Mouse (Mus musculus) left cerebral cortex, adult 9 months (tissue): ENCODE measurements around the gene Rhpn2.
"Not testable (repeated sequence)": the region's sequence is repeated elsewhere in the genome, so short reads cannot be mapped to it uniquely, and the experiment has no call there.

Experiments
- DNase-seq, 2 experiments: peaks; one replicate each; pipeline ENCODE4 v3.0.0; 2022; ENCODE audit warnings: low spot score in 2 of 2

Rhpn2 gene

DNA sequence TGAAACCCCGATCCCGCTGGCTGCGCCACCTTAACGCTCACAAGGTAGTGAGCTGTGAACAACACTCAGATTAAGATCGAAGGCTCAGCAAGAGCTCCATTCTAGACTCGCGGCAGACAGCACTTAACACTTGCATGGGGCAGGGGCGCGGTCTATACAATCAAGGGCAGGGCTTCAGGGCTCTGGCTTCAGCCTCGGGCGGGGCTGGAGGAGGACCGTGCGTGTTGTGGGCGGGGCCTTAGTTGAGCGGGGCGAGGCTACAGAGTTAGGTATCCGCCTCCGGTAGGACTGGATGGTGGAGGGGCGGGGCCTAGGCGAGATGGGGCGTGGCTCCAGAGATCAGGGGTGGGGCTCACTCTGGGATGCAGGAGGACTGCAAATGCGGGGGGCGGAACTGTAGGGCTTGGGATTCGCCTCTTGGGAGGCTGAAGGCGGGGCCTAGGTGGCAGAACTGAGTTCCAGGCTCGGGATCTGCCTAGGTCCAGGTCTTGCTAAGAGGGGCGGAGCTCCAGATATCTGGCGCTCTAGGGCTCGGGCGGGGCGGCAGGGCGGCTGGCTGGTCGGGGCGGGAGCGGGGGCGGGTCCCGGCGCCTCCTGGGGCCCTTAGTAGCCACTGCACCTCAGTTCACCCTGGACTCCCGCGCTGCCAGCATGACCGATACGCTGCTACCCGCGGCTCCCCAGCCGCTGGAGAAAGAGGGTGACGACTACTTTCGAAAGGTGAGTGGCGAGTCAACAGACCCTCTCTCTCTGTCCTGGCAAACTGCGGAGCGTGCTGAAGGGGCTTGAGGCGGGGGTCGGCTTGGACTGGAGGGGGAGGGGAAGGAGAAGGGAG, at the start of gene Rhpn2:
Gene Rhpn2, plus strand, starts transcription at position 479 of the 835 bp plus-strand sequence.
- peak; percentile 98 to 99 for DNase-seq

GRCm38 (mm10) chr7:35293464-35293863, 40.5 kb upstream of the Rhpn2 start:
- no peak for DNase-seq

GRCm38 (mm10) chr7:35295631-35296030, 38.3 kb upstream of the Rhpn2 start:
- DNase-seq: no peak

DNA sequence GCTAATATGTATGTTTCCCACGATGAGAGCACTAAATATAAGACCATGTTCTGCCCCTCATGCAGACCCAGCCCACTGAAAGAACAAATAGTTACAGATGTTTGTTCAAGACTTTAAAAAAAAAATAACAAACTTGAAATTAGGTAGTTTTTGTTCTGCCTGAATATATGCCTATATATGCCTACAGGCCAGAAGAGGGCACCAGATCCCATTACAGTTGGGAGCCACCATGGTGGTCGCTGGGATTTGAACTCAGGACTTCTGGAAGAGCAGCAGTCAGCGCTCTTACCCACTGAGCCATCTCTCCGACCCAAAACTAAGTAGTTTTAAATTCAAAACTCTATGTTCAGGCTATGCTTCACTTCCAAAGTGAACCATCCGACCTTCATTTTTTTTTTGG, 36.1 kb upstream of the Rhpn2 start:
- no peak for DNase-seq

DNA sequence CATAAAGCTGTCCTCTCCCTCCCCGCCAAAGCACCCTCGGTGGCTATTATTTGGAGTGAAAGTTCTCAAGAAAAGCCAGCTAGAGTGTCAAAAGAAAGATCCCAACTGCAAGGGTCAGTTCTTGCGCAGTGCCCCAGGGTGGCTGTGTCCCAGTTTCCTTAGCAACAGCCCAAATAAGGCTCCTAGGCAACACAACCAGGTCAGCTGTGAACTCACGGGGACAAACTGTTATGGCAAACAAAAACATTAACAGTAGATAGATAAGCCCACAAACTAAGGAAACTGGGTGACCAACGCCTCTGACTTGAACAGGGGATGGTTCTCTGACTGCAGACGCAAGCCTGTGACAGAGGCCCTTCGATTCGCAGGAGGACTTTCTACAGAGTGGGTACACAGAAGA, 34.3 kb upstream of the Rhpn2 start:
- peak in 1 of 2 experiments; percentile 14 for DNase-seq

DNA sequence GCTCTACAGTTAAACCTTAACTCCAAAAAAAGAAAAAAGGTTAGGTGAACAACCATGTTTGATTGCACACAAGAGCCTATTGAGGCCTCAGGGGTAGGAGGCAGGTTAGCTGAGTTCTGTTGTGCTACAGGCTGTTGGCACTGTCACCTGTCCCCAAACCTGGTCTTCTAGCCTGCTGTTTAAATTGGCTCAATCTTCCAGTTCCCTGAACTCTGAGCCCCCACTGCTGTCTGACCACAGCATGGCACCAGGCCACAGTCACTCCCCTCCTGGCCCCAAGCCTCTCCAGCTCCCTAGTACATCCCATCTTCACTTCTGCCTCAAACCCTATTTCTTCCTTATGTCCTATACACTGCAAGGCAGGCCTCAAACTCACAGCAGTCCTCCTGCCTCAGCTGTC, 33.2 kb upstream of the Rhpn2 start:
- no peak for DNase-seq

DNA sequence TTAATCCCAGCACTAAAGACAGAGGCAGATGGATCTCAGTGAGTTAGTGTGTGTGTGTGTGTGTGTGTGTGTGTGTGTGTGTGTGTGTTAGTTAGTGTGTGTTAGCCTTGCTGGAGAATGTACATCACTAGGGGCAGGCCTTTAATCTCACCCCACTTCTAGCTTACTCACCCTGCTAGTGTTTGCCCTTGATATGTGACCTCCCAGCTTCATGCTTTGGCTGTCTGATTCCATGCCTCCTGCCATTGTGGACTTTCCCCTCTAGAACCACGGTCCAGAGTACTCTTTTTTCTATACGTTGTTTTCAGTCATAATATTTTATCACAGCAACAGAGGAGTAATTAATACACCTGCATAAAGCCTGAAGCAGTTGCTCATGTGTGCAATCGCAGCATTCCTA, 22.8 kb upstream of the Rhpn2 start:
- DNase-seq: no peak

DNA sequence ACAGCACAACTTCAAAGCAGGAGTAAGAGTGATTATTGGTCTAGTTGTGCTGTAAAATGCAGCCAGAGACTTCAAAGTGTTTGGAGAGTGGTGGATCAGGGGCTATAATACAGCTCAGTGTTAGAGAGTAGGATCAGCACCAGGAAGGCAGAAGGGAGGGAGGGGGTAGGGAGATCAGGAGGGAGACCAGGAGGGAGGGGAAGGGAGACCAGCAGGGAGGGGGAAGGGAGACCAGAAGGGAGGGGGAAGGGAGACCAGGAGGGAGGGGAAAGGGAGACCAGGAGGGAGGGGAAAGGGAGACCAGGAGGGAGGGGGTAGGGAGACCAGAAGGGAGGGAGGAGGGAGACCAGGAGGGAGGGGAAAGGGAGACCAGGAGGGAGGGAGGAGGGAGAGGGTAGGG, 19.8 kb upstream of the Rhpn2 start:
- no peak for DNase-seq

- DNase-seq: peak; percentile 73 to 96
Measured at GRCm38 (mm10) chr7:35317729-35318609, 16.0 kb upstream of the Rhpn2 start, which contains the start of gene Gpatch1. TSS of gene Gpatch1 (minus strand) at chr7:35318440.

GRCm38 (mm10) chr7:35319221-35319620, 14.7 kb upstream of the Rhpn2 start:
- DNase-seq: not testable (repeated sequence)

GRCm38 (mm10) chr7:35319755-35320154, 14.2 kb upstream of the Rhpn2 start:
- DNase-seq: no peak

DNA sequence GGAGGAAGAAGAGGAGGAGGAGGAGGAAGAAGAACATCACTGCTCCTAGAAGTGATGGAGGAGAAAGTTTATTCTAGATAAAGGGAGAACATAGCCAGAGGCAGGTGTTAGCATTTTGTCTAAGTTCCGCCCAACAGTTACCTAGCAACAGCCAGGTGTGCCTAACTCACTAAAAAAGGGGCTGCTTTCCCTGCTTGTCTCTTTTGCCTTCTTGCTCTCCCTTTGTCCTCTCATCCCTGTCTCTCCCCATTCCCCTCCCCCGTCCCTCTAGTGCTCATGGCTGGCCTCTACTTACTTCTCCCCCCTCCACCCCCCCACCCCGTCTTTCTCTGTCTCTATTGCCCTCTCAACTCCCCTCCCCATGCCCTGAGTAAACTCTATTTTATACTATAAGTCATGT, 11.8 kb upstream of the Rhpn2 start:
- DNase-seq: no peak

- DNase-seq: no peak
Measured at GRCm38 (mm10) chr7:35322732-35323420, 11.1 kb upstream of the Rhpn2 start.

- DNase-seq: no peak
Measured at GRCm38 (mm10) chr7:35331590-35331989, 2.4 kb upstream of the Rhpn2 start.

- DNase-seq: peak in 1 of 2 experiments; percentile 61
Measured at GRCm38 (mm10) chr7:35333231-35333651, 729 bp upstream of the Rhpn2 start.

DNA sequence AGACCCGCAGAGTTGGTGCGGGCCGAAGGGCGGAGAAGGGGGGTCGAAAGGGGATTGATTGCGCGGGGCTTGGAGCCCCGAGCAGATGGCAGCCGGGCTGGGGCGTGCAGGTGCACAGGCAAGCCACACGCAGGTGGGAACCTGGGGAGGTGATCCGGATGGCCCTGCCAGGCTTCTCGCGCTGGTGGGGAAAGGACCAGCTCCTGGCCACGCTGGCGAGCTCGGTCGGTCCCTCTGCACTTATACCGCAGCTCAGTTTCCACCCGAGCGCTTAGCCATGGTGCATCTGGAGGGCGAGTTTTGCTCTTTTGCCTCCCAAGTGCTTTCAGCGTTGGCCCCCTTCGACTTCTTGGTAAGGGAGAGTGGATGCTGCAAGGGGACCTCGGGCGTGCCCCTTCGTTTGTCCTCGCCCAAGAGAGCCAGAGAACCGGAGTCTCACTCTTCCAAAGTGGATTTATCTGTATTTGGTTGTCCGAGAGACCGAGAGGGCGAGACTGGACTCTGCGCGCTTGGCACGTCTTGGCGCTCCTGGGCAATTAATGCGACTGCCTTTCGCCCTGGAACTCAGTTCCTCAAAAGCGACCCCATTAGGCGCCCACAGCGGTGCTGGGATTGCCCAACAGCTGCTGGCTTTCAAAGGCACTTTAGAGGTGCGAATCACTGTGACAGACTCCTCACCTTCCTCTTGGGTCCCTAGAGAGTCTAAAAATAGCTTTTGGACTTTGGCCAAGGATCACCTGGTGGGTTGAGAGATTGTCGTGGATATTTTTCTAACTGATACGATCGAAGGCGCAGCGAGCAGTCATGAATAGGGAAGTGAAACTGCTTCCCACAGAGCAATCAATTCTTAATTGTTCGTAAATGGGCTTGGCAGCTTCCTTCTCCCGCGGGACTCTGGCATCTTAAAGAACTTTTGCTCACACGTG, 820 bp downstream of the Rhpn2 start:
- peak in 1 of 2 experiments; percentile 22 for DNase-seq

GRCm38 (mm10) chr7:35340196-35340595, 6.2 kb downstream of the Rhpn2 start:
- DNase-seq: peak in 1 of 2 experiments; percentile 33

DNA sequence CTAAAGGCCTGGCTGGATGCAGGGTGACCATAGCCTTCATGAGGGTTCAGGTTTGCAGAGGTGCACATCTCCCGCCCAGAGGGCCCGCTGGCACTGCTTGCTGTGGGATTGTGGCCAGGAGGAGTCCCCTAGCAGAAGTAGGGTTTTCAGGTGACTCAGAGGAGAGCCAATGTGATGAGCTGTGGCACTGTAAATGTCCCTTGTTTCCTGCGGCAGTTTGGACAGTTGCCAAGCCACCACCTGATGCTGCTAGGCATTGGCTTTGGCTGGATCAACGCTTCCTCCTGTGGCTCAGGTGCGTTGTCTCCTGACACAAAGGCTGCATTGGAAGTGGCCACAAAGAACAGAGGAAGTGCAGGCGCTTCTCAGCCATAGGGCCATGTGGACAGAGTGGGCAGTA, 7.3 kb downstream of the Rhpn2 start:
- DNase-seq: no peak

DNA sequence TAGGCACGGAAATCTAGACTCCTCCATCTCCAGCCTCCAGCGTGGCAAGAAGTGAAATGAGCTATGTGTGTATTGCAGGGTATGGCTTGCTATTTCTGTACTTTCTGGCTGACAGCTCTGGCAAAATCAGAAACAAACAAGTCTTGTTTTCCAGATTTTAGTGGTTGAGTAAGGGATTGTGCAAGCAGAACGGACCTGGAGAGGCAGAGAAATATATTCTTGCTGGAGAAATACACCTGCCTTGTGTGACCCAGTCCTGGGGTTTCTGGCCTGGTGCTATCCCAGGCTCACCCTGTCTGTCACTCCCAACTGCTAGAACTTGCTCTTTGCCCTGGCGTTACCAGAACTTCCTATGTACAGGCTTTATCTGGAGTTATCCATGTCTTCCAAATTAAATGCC, 8.5 kb downstream of the Rhpn2 start:
- no peak for DNase-seq

DNA sequence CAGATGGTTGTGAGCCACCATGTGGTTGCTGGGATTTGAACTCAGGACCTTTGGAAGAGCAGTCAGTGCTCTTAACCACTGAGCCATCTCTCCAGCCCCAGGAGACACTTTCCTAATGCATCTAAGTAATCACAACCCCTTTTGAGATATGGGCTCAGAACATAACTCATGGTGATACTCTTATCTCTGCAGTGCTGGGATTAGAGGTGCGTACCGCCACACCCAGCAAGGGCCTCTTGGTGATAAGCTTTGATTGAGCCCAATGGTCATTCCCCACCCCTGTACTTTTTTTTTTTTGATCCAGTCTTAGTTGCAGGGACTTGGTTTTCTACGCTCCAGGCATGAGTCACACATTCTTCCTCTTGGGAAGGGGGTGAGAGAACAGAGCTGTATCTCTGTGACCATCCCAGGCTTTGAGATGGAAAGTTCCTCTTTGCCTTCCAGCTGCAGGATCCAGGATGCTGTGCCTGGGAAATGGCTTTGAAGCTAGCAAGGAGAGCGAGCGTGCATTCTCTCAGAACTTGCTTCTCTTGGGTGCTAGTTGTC, 10.9 kb downstream of the Rhpn2 start:
- no peak for DNase-seq
